Mouse (Mus musculus): ENCODE measurements around the gene Chga.

- TF ChIP-seq CTCF (IDR thresholded peaks at IDR 0.05; ENCODE audit: extremely low read depth, insufficient read depth, insufficient read length, insufficient replicate concordance), result no peak
- no peak for TF ChIP-seq POLR2A (IDR thresholded peaks at IDR 0.05; ENCODE audit: low read depth, low read length)
Measured at GRCm38 (mm10) chr12:102587106-102587505, 32.3 kb downstream of the Chga start.
